Mouse (Mus musculus) cortical plate, adult 2 months (tissue): ENCODE measurements around the gene Actbl2.

Experiments
- CTCF ChIP-seq: fragments of 200-500 bp; IDR thresholded peaks from 2 replicates; pipeline ENCODE4 v1.5.1; 2011; ENCODE audit warnings: mild to moderate bottlenecking, control low read depth, low read length; ENCODE audit not compliant: insufficient read depth; ENCODE audit errors: extremely low read depth
- POLR2A ChIP-seq: fragments of 200-500 bp; IDR thresholded peaks from 2 replicates; pipeline ENCODE4 v1.6.1; 2011; ENCODE audit warnings: mild to moderate bottlenecking, low read length, control low read depth; ENCODE audit not compliant: insufficient read depth; ENCODE audit errors: extremely low read depth

GRCm38 (mm10) chr13:111251106-111251505, 3.7 kb upstream of the Actbl2 start:
- TF ChIP-seq CTCF: no peak
- no peak for TF ChIP-seq POLR2A
